Mouse (Mus musculus) T-helper 1 cell (primary cell): ENCODE results near the gene Astn1.

Experiments used
- in situ Hi-C: fragments of 300-600 bp; cut with MboI, MseI; formaldehyde crosslinking; loops from one replicate; pipeline ENCODE4 v1.15.1; 2025; ENCODE audit warnings: high pct_unique_total_duplicates

The Astn1 gene

DNA sequence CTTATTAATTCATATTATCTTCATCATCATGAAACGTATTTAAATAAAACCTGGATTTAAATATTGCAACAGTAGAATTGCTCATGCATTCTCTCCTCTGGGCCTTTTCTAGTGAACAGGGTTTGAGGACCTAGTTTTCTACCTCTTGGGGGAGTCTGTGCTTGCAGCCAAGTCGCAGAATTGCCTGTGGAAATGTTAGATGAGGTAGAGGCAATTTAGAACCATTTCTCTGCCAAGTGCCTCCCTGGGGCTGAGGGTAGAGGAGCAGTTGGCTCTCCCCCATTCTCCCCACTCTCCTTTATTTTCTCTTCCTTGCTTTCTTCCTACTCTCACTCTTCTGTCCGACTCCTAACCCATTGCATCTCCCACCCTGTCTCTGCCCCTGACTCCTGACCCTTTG, 49.1 kb downstream of the Astn1 start:
- in situ Hi-C loops = no loop called here

DNA sequence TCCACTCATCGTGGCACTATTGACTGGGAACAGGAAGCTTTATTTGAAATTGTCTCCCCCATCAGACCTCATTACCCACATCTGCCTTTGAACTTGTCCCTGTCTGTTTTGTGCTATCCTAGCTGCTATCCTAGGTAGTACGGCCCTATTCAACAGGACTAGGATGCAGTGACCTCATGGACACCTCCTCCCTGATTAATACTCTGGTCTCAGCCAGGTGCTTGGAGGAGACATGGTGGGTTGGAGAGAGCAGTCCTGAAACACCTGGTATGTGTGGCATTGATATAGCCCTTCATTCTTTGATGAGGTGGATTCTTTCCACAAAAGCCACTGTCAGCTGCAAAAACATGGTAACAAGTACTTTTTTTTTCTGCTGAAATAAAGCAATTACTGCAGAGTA, 52.1 kb downstream of the Astn1 start:
- in situ Hi-C loops = no loop called here

DNA sequence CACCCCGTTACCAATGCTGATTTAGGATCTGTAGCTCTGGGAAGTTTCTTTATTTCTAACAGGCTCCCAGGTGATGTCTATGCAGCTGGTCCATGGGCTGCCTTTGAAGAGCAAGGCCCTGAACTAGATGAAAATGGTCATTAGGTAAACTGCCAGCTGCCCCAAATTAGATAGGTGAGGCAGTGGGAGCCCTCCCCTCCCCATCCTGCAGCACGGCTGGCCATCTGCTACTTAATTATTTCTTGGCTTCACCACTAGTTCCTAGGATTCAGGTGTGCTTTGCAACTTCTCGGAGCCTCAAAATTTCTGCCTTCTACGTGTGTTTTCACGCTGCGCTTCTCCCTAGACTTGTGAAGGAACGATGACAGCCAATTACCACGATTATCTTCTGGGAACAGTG, 59.4 kb downstream of the Astn1 start:
- in situ Hi-C loops = no loop called here

- in situ Hi-C loops = no loop called here
These were observed 60.7 kb downstream of the Astn1 start for GRCm38 (mm10) chr1:158422739-158423138.

DNA sequence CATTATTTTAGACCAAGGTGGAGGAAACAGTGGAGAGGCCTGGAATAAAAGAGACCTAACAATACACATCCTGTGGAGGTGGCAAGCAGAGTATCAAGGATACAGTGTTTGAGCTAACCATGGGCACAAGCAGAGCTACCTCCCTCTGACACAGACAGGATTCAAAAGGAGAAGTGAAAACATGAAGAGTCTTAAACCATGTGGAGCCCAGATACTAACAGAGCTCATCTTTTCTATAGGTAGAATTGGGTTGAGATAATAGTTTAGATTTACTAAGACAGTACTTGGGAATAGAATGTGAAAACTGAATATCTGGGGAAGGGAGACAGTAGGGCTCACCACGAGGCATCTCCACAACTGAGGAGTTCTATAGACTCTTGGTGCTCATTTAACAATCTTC, 84.0 kb downstream of the Astn1 start:
- in situ Hi-C loops = no loop called here

- in situ Hi-C loops = no loop called here
These were observed 85.9 kb downstream of the Astn1 start for GRCm38 (mm10) chr1:158447956-158448355.

DNA sequence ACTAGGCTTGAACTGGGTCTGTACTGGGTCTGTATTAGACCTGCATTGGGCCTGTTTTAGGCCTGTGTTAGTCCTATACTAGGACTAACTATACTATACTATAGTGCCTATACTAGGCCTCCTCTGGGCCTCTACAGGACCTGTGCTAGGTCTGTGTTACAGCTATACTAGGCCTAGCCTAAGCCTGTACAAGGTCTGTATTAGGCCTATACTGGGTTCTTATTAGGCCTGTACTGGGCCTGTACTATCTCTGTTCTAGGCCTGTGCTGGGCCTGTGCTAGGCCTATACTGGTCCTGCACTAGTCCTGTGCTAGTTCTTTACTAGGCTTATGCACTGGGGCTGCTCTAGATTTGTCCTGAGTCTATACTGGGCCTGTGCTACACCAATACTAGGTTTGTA, 90.6 kb downstream of the Astn1 start:
- in situ Hi-C loops = no loop called here

GRCm38 (mm10) chr1:158453587-158453986, 91.5 kb downstream of the Astn1 start:
- in situ Hi-C loops = no loop called here

- in situ Hi-C loops = no loop called here
These were observed 101.9 kb downstream of the Astn1 start for GRCm38 (mm10) chr1:158463975-158464374.

GRCm38 (mm10) chr1:158465286-158465685, 103.2 kb downstream of the Astn1 start:
- in situ Hi-C loops = no loop called here

GRCm38 (mm10) chr1:158477841-158478240, 115.8 kb downstream of the Astn1 start:
- in situ Hi-C loops = no loop called here

DNA sequence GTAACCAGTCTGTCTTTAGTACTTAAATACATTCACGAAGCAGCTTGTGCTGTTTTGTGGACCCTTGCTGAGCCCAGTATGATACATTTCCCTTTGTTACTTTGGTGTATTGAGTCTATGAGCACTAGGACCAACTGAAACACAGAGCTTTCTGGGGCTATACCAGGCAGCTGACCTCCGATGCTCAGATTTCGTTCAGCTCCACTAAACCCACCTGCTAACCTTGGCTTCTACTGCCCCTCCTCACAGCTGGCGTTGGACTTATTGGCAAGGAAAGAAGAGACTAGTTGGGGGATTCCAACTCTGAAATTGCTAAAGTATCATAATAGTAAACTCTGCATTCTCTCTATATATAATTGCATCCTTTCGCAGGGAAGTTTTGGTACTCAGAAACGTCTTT, 118.2 kb downstream of the Astn1 start:
- in situ Hi-C loops = no loop called here

DNA sequence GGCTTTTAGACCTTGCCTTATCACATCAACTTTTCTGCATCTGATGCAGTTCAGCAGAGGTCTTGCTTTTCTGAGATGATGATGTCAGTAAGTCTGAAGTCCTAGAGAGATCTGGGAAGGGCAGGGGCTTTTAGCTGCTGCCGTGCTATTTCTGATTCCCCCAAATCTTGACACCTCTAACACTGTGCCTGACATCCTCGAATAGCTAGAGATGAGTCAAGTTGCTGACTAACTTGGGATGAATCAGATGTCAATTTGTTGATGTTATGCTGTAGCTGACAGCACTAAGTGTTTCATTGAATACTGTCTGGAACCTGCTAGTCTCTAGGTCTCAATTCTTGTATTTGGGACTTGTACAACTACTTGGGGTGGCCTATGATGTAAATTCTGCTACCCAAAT, 121.7 kb downstream of the Astn1 start:
- in situ Hi-C loops = no loop called here

DNA sequence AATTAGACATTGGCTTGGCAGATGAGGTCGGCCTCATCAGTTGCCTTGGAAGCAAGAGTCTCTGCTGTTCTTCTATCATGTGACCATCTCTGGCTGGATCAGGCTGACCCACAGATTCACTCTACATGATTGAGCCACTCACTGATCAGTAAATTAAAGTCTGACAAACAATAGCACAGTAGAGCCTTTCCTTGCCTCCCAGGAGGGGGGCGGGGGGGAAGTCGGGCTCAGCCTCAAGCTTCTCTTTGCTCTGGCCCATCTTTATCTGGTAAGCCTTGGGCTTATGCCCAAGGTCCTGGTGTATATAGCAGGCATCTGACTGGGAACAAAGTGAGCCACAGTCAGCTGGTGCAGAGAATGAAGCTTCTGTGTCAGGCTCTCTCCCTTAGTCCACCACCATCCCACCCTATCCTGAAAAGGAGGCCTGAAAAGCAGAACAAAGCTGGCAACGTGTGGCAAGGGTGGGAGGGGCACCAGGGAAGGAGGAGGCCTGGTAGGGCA, 127.5 kb downstream of the Astn1 start:
- in situ Hi-C loops = no loop called here

DNA sequence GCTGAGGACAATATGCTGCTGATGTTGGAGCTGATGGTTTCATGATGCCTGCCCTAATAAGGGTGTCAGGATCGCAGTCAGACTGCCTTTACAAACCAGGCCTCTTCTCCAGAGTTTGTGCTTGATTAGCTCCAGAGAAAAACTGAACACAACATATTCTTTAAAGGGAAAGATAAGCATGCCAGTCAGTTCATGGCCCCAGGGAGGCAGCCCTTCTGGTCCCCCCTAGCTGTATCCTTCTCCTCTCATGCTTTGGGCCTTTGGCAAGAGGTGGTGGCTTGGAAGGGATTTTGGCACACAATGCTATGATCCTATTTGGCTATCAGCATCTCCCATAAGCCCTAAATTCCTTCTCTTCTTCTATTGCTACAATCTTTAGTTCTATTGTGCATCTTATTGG, 128.1 kb downstream of the Astn1 start:
- in situ Hi-C loops = no loop called here

DNA sequence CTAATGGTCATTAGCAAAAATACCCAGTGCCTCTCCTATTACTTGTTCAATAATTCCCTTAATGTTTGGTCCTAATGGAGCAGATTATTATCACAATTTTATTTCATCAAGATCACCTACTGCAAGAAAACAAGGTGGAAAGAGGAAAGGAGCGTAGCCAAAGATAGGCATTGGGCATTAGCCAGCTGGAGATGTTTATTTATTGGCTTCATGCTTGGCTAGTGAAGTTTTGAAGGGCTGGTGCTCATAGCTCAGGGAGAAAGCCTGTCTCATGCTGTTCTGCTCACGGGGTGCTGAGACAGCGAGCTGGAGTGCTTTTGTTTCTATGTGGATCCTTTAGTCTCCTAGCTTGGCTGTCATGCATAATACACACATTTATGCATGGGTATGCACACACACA, 131.2 kb downstream of the Astn1 start:
- in situ Hi-C loops = no loop called here

- in situ Hi-C loops = no loop called here
These were observed 138.1 kb downstream of the Astn1 start for GRCm38 (mm10) chr1:158500140-158500539.

DNA sequence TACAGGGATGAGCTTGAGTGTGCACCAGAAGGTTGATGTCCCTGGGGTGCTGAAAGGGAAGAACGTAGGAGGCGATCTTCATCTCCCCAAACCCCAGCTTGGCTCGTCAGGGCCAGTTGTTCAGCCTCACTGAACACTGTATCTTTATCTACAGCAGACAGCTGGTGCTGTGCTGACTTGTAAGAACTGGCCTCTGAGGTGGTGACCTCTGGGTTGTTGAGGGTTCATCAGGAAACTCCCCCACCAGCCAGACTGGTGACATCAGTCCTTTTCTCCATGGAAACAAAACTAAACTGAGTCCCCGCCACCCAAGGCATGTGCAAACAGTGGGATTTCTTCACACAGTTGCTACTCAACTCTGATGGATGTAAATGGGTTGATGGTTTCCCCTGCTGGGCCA, 138.9 kb downstream of the Astn1 start:
- in situ Hi-C loops = no loop called here

- in situ Hi-C loops = no loop called here
These were observed 145.5 kb downstream of the Astn1 start for GRCm38 (mm10) chr1:158507610-158508009.

DNA sequence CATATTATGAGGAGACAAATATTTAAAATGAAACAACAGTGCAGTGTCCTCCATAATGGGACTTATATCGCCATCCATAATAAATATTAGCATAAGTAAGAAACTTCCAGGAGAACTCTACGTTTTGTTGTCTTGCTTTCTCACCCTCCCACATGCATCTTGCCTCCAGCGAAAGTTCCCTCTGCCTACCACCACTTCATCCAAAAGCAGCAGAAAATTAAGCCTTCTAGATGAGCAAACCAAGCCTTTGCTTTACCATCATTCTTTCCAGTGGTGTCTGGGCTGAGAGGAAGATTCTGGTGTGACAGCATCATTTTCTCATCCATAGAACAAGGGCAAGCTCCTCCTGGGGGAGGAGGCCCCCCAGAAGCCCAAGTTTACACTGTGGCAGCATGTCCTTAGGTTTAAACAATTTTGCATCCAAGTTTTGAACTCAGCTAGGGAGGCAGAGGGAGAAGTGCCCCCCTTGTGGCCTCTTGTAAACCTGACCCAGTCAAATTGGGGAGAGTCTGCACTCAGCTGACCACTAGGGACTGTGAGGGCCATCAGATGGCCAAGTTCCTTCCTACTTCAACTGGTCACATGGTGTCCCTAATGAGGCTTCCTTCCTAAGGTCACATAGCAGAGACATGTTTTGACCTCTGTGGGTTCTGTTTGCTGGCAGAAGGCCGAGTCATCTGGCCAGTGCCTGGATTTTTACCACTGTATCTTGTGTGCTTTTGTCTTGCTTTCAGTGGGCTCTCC, 147.2 kb downstream of the Astn1 start:
- in situ Hi-C loops = no loop called here

- in situ Hi-C loops = no loop called here
These were observed 148.6 kb downstream of the Astn1 start for GRCm38 (mm10) chr1:158510478-158511207.

DNA sequence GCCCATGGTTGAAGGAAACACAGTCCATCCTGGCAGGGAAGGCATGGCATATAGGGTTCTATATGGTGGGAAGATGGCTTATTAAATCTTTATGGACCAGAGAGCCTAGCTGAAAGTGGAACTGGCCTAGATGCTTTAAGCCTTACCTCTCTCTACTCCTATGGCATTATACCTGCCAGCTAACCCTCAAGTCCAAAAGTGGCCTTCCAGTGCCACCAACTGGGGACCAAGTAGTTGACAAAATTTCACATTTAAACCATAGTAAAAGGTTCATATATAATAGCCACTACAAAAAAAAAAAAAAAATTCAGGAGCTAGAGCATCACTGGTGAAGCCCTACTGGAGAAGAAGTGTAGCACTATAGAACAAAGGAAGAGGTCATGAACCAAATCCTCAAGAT, 150.0 kb downstream of the Astn1 start:
- in situ Hi-C loops = no loop called here

GRCm38 (mm10) chr1:158512636-158513035, 150.6 kb downstream of the Astn1 start:
- in situ Hi-C loops = no loop called here
